Mouse (Mus musculus) neural tube, embryonic 14.5 days (tissue): ENCODE measurements around the gene Ucma. TPM values are rescaled to one million over a fixed set of nuclear protein-coding genes. Genes with fewer than 3 reads are reported as not detected.

Source experiments
- ATAC-seq: fragments of 200-750 bp; cut with Nextera tagmentation; 2 replicates; pipeline ENCODE4 v1.8.0; 2017; ENCODE audit warnings: low read depth, mild to moderate bottlenecking, moderate TSS enrichment, moderate library complexity
- H3K27ac ChIP-seq: fragments of 300-500 bp; sonication (generic); 2 replicates; pipeline ENCODE4 v1.5.1; 2014; ENCODE audit warnings: low read depth, mild to moderate bottlenecking, control low read depth, low read length, moderate library complexity, mixed read lengths
- H3K27me3 ChIP-seq: fragments of 300-500 bp; sonication (generic); 2 replicates; pipeline ENCODE4 v1.6.1; 2014; ENCODE audit warnings: low read length; ENCODE audit not compliant: control insufficient read depth, insufficient read depth
- H3K36me3 ChIP-seq: fragments of 300-500 bp; sonication (generic); 2 replicates; pipeline ENCODE4 v1.6.1; 2014; ENCODE audit warnings: low read length, mixed read lengths; ENCODE audit not compliant: control insufficient read depth, insufficient read depth
- H3K4me1 ChIP-seq: fragments of 300-500 bp; sonication (generic); 2 replicates; pipeline ENCODE4 v1.6.1; 2014; ENCODE audit warnings: low read length; ENCODE audit not compliant: control insufficient read depth, insufficient read depth
- H3K4me2 ChIP-seq: fragments of 300-500 bp; sonication (generic); 2 replicates; pipeline ENCODE4 v1.6.1; 2014; ENCODE audit warnings: mild to moderate bottlenecking, low read depth, low read length, control low read depth
- H3K4me3 ChIP-seq: fragments of 300-500 bp; sonication (generic); 2 replicates; pipeline ENCODE4 v1.5.1; 2014; ENCODE audit warnings: low read depth, low read length, control low read depth, mixed read lengths
- H3K9ac ChIP-seq: fragments of 300-500 bp; sonication (generic); replicated peaks from 2 replicates; pipeline ENCODE4 v1.6.1; 2014; ENCODE audit warnings: low read depth, mild to moderate bottlenecking, control low read depth, low read length, mixed read lengths
- H3K9me3 ChIP-seq: fragments of 300-500 bp; sonication (generic); 2 replicates; pipeline ENCODE4 v1.6.1; 2016; ENCODE audit warnings: low read length; ENCODE audit not compliant: control insufficient read depth
- WGBS: fragments of 180-500 bp; shearing (Covaris S2); extraction: QIAGEN DNeasy Blood & Tissue Kit; methylation state at CpG from one replicate; pipeline ENCODE4 v1.1.7; 2014; 5-methylcytosine and 5-hydroxymethylcytosine counted together
- polyA plus RNA-seq: library from polyadenylated mRNA; unstranded; fragments of >200 nt; fragmentation: Nextera tagmentation; extraction: Ambion mirVana; gene quantifications from 2 replicates; pipeline ENCODE4 v1.2.1, GENCODE M21; 2014

Gene Ucma
- polyA plus RNA-seq, 1 experiment from 2014 or later: not detected

GRCm38 (mm10) chr2:4958039-4958438 lies 17.9 kb upstream of the Ucma start:
- Histone ChIP-seq H3K4me3 (no peak overlapping the region), H3K27me3 (no peaks in the 10 kb centered on the region), H3K4me1 (no peaks in the 10 kb centered on the region), H3K4me2 (no peak overlapping the region), H3K9me3 (no peaks in the 10 kb centered on the region), H3K9ac (no peak overlapping the region), H3K36me3 (no peaks in the 10 kb centered on the region), H3K27ac (no peak overlapping the region)
- 91% methylated on average over 12 of the region's 12 CpGs for WGBS
- ATAC-seq: no peak

DNA sequence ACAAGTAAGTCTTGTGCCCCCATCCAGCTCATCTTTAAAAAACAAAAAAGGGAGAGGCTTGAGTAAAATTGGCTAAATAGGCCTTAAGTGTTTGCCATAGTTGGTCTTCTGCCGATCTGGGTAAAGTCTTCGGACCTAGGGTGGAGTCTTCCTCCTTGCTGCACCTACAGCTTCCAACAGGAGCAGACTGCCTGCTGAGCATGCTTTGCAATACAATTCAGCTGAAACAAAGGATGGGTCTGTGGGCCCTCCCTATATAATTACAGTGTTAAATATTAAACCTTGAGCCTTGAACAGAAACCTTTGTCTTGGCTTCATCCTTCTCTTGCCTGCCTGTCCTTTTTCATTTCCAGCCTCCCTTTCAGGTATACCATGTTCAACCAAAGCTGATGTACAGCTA lies 8.1 kb upstream of the Ucma start:
- Histone ChIP-seq H3K4me1 (no peaks in the 10 kb centered on the region), H3K27ac (no peak overlapping the region), H3K9ac (no peak overlapping the region), H3K9me3 (no peaks in the 10 kb centered on the region), H3K27me3 (no peaks in the 10 kb centered on the region), H3K4me3 (no peak overlapping the region), H3K36me3 (no peaks in the 10 kb centered on the region), H3K4me2 (no peak overlapping the region)
- WGBS: 91% methylated on average over 2 of the region's 2 CpGs
- no peak for ATAC-seq

DNA sequence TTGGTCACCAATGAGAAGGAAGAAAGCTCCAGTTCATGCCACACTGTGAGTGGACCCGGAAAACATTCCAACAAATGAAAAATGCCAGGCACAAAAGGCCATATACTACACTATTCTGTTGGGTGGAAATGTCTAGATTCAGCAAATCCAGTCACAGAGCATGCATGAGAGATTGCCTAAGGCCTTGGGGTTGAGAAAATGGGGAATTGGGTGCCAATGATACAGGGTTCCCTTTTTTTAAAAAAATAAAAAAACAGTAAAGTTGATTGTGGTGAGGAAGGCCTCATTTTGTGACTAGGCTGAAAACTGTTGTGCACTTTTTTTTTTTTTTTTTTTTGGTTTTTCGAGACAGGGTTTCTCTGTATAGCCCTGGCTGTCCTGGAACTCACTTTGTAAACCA lies 6.8 kb upstream of the Ucma start:
- Histone ChIP-seq H3K4me1 (no peaks in the 10 kb centered on the region), H3K27ac (no peak overlapping the region), H3K9ac (no peak overlapping the region), H3K36me3 (no peaks in the 10 kb centered on the region), H3K27me3 (no peaks in the 10 kb centered on the region), H3K4me3 (no peak overlapping the region), H3K9me3 (no peaks in the 10 kb centered on the region), H3K4me2 (no peak overlapping the region)
- WGBS: 89% methylated on average over 1 of the region's 2 CpGs
- no peak for ATAC-seq

- 42% methylated on average over 8 of the region's 8 CpGs for WGBS
- Histone ChIP-seq H3K9ac (no peak overlapping the region), H3K27me3 (no peaks in the 10 kb centered on the region), H3K27ac (no peak overlapping the region), H3K9me3 (no peaks in the 10 kb centered on the region), H3K4me3 (no peak overlapping the region), H3K4me1 (no peaks in the 10 kb centered on the region), H3K36me3 (no peaks in the 10 kb centered on the region), H3K4me2 (no peak overlapping the region)
- no peak for ATAC-seq
These were observed 2.2 kb downstream of the Ucma start for GRCm38 (mm10) chr2:4978091-4978490.

DNA sequence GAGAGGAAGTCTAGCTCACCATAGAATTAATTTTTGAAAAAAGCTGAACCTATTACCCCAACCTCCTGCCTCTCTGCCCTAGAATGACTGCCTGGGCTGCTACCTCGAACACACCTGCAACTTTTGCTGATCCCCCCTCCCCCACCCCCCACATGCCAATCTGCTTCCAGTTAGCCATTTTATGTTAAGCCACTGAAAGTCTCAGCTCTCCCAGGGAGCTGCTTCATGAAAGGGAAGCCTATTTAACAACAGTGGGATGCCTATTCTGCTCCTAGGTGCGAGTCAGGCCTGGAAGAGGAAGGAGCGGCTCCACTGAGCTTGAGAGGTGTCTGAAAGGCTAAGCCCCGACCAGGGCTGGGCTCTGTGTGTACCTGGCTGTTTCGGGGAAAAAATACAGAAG lies 8.1 kb downstream of the Ucma start:
- H3K9me3 ChIP-seq: no peaks in the 10 kb centered on the region
- no peak for ATAC-seq
- no peaks in the 10 kb centered on the region for H3K4me1 ChIP-seq
- H3K4me2 ChIP-seq: no peak overlapping the region
- H3K36me3 ChIP-seq: no peaks in the 10 kb centered on the region
- no peak overlapping the region for H3K27ac ChIP-seq
- 35% methylated on average over 5 of the region's 5 CpGs for WGBS
- H3K4me3 ChIP-seq: no peak overlapping the region
- no peaks in the 10 kb centered on the region for H3K27me3 ChIP-seq
- no peak overlapping the region for H3K9ac ChIP-seq

DNA sequence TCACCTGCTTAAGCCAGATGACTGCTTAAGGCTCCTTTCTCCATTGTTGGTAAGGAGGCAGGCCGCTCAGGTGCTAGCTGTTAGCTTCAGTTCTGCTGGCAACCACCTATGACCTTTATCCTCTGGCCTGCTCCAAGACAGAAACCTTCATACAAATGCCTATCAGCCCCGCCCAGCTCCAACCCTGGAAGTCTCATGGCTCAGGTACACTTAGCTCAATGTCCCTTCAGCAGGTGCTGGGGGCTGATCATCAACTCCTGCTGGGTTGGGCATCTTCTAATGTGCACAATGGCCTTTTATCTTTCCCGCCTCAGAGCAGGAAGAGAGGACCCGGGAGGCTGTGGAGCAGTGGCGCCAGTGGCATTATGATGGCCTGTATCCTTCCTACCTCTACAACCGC lies 9.1 kb downstream of the Ucma start:
- Histone ChIP-seq H3K9ac (no peak overlapping the region), H3K4me2 (no peak overlapping the region), H3K9me3 (no peaks in the 10 kb centered on the region), H3K27me3 (no peaks in the 10 kb centered on the region), H3K4me3 (no peak overlapping the region), H3K36me3 (no peaks in the 10 kb centered on the region), H3K4me1 (no peaks in the 10 kb centered on the region), H3K27ac (no peak overlapping the region)
- ATAC-seq: no peak
- WGBS: 83% methylated on average over 6 of the region's 6 CpGs

GRCm38 (mm10) chr2:4986798-4987197 lies 10.9 kb downstream of the Ucma start:
- WGBS: 86% methylated on average over 4 of the region's 4 CpGs
- Histone ChIP-seq H3K36me3 (no peaks in the 10 kb centered on the region), H3K27me3 (no peaks in the 10 kb centered on the region), H3K4me2 (no peak overlapping the region), H3K4me3 (no peak overlapping the region), H3K4me1 (no peaks in the 10 kb centered on the region), H3K9me3 (no peaks in the 10 kb centered on the region), H3K27ac (no peak overlapping the region), H3K9ac (no peak overlapping the region)
- ATAC-seq: no peak

DNA sequence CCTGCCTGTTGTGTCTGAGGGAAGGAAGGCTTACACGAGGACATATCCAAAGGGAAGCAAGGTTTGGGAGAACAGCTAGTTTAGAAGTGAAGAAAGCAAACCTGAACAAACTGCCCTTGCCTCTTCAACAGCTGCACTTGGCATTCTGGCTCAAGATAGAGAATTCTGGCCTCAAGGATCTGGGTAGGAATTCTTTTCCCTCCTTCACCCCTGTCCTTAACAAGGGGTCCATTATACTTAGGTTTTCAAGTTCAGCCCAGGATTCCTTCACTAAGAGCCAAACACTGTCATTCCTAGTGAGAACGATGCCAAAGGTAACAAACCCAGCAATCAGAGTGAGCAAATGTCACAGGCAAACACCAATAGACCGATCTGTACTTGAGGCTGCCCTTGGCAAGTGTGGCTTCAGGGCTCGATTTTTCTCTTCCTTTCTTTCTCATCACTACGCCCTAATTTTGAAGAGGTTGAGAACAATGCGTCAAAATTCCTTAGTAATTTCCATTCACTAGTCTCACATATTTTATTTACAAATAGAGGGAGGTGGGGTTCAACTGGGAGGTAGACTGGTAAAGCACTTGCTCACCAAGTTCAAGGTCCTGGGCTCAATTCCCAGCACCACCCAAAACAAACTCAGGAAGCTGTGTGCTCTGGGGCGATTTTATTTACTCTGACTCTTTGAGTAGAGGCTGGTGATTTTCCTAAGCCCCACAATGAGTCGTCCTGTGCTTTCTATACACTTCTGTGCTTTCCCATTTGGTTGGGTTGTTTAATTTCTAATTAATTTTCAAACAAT lies 11.7 kb downstream of the Ucma start:
- 87% methylated on average over 8 of the region's 8 CpGs for WGBS
- H3K9ac ChIP-seq: no peak overlapping the region
- H3K27me3 ChIP-seq: no peaks in the 10 kb centered on the region
- H3K4me1 ChIP-seq: no peaks in the 10 kb centered on the region
- H3K4me2 ChIP-seq: no peak overlapping the region
- H3K9me3 ChIP-seq: no peaks in the 10 kb centered on the region
- H3K4me3 ChIP-seq: no peak overlapping the region
- H3K36me3 ChIP-seq: no peaks in the 10 kb centered on the region
- H3K27ac ChIP-seq: no peak overlapping the region
- no peak for ATAC-seq

- Histone ChIP-seq H3K4me1 (no peaks in the 10 kb centered on the region), H3K4me3 (no peak overlapping the region), H3K27me3 (no peaks in the 10 kb centered on the region), H3K9ac (no peak overlapping the region), H3K9me3 (no peaks in the 10 kb centered on the region), H3K36me3 (no peaks in the 10 kb centered on the region), H3K27ac (no peak overlapping the region), H3K4me2 (no peak overlapping the region)
- ATAC-seq: no peak
- 82% methylated on average over 11 of the region's 11 CpGs for WGBS
These were observed 13.0 kb downstream of the Ucma start for GRCm38 (mm10) chr2:4988826-4989424.
